Comparison of ENCODE assay signal across 34 mouse cellular contexts in genomic region chr11:121051793-121052192, GRCm38 (mm10). TPM values are rescaled to one million over a fixed set of nuclear protein-coding genes. Genes with fewer than 3 reads are reported as not detected.
DNase-seq lines count a peak whose midpoint lies in the region; ATAC-seq and TF ChIP-seq lines count a peak whose summit lies in the region.
"Had no signal": no experiment of that assay in that cellular context is flagged by ENCODE, and none has a peak within 500 bp of the region (broad histone marks: within the 10 kb centered on the region; RNA-seq: fewer than 3 reads in every experiment).

No protein-coding gene starts in this region.

- TF ChIP-seq CTCF in lung, embryonic 14.5 days (IDR thresholded peaks at IDR 0.05; ENCODE audit: low read depth): no peak

- no peaks in the 10 kb centered on the region for H3K27me3 ChIP-seq in lung, embryonic 14.5 days (ENCODE audit: insufficient read depth, low read length)
- H3K27me3 ChIP-seq in intestine, embryonic 16.5 days (replicated peaks; ENCODE audit: control insufficient read depth, insufficient read depth, low read length): no peaks in the 10 kb centered on the region
- H3K27me3 ChIP-seq: limb, embryonic 12.5 days; liver, embryonic 15.5 days; midbrain, embryonic 13.5 days had no signal

- no peaks in the 10 kb centered on the region for H3K4me1 ChIP-seq in lung, embryonic 14.5 days (ENCODE audit: insufficient read depth)
- peaks cover 10% of the 10 kb centered on the region for H3K4me1 ChIP-seq in intestine, embryonic 16.5 days (ENCODE audit: control insufficient read depth, insufficient read depth, low read length)
- H3K4me1 ChIP-seq: forebrain, embryonic 12.5 days; hindbrain, embryonic 13.5 days; limb, embryonic 12.5 days; midbrain, embryonic 13.5 days had no signal

- no peaks in the 10 kb centered on the region for H3K9me3 ChIP-seq in lung, embryonic 14.5 days (ENCODE audit: low read depth, low read length)
- H3K9me3 ChIP-seq in intestine, embryonic 16.5 days (ENCODE audit: control insufficient read depth, low read length): no peaks in the 10 kb centered on the region
- H3K9me3 ChIP-seq: forebrain, embryonic 12.5 days; heart, embryonic 15.5 days; hindbrain, embryonic 13.5 days; kidney, embryonic 15.5 days; limb, embryonic 12.5 days; liver, embryonic 15.5 days; midbrain, embryonic 13.5 days had no signal

- H3K9ac ChIP-seq in lung, embryonic 14.5 days: no peak overlapping the region
- no peak overlapping the region for H3K9ac ChIP-seq in intestine, embryonic 16.5 days (ENCODE audit: low read depth, low read length)
- H3K9ac ChIP-seq: forebrain, embryonic 12.5 days; heart, embryonic 15.5 days; hindbrain, embryonic 13.5 days; kidney, embryonic 15.5 days; limb, embryonic 12.5 days; liver, embryonic 15.5 days; midbrain, embryonic 13.5 days had no signal

- H3K36me3 ChIP-seq in lung, embryonic 14.5 days (ENCODE audit: insufficient read depth): no peaks in the 10 kb centered on the region
- H3K36me3 ChIP-seq in intestine, embryonic 16.5 days (ENCODE audit: control insufficient read depth, insufficient read depth, low read length): no peaks in the 10 kb centered on the region
- H3K36me3 ChIP-seq: forebrain, embryonic 12.5 days; heart, embryonic 15.5 days; hindbrain, embryonic 13.5 days; kidney, embryonic 15.5 days; limb, embryonic 12.5 days; liver, embryonic 15.5 days; midbrain, embryonic 13.5 days had no signal

- H3K27ac ChIP-seq in lung, embryonic 14.5 days (ENCODE audit: low read depth): no peak overlapping the region
- H3K27ac ChIP-seq in intestine, embryonic 16.5 days (ENCODE audit: low read length): peak overlapping the region; percentile 14; the same call in 1 of the 2 replicates
- H3K27ac ChIP-seq: forebrain, embryonic 12.5 days; heart, adult 2 months; heart, embryonic 15.5 days; hindbrain, embryonic 13.5 days; kidney, embryonic 15.5 days; limb, embryonic 12.5 days; liver, embryonic 15.5 days; macrophage; midbrain, embryonic 13.5 days had no signal

- WGBS in lung, embryonic 14.5 days: 51% methylated on average over 1 of the region's 1 CpGs
- WGBS in intestine, embryonic 16.5 days: 47% methylated on average over 1 of the region's 1 CpGs

- peak; percentile 10 for DNase-seq in heart, adult 8-10 months (ENCODE audit: low spot score)
- no peak for DNase-seq in heart, adult 9 months (ENCODE audit: low spot score in 2 of 2)
- peak; percentile 22 for DNase-seq in lung, embryonic 14.5 days
- DNase-seq in lung, postnatal 25 days (ENCODE audit: low spot score): no peak
- peak; percentile 30 for DNase-seq in MN1 (ENCODE audit: low spot score)
- no peak for DNase-seq in cerebellum, adult 11 months
- DNase-seq in urinary bladder, postnatal 10 days (ENCODE audit: low spot score): no peak
- DNase-seq: adrenal gland, postnatal 25 days; cerebellum, adult 2 months; cerebellum, postnatal 14 days; gastrocnemius, postnatal 36 days; heart, adult 2 months; heart, postnatal 36 days; layer of hippocampus, adult 9-11 months; spleen, adult 18-20 months; thymus, postnatal 4 days had no signal

- H3K4me2 ChIP-seq in lung, embryonic 14.5 days: no peak overlapping the region
- no peak overlapping the region for H3K4me2 ChIP-seq in intestine, embryonic 16.5 days (ENCODE audit: low read depth, low read length)
- H3K4me2 ChIP-seq: forebrain, embryonic 12.5 days; heart, embryonic 15.5 days; hindbrain, embryonic 13.5 days; kidney, embryonic 15.5 days; limb, embryonic 12.5 days; liver, embryonic 15.5 days; midbrain, embryonic 13.5 days had no signal

- no peak for ATAC-seq in lung, embryonic 14.5 days (ENCODE audit: insufficient read depth)
- no peak for ATAC-seq in intestine, embryonic 16.5 days
- ATAC-seq: CD4-positive, CD25-positive, alpha-beta regulatory T cell, adult 4 months; midbrain, embryonic 13.5 days had no signal

- no peak overlapping the region for H3K4me3 ChIP-seq in lung, embryonic 14.5 days (ENCODE audit: low read depth, low read length)
- no peak overlapping the region for H3K4me3 ChIP-seq in intestine, embryonic 16.5 days (ENCODE audit: low read length)
- H3K4me3 ChIP-seq: erythroblast, embryonic 14.5 days; forebrain, embryonic 12.5 days; heart, adult 2 months; heart, embryonic 15.5 days; hindbrain, embryonic 13.5 days; kidney, embryonic 15.5 days; limb, embryonic 12.5 days; liver, embryonic 15.5 days; midbrain, embryonic 13.5 days had no signal

RNA-seq across cellular contexts. Expression of gene Sectm1b, which starts 11.6 kb away (rescaled TPM):
- not detected for total RNA-seq in heart, adult 8-10 months (2022)
- polyA plus RNA-seq in lung, embryonic 14.5 days (2014; fragmentation: Nextera tagmentation; extraction: Ambion mirVana): not detected in 2 replicates
- polyA plus RNA-seq in intestine, embryonic 16.5 days (2015; fragmentation: Nextera tagmentation; extraction: Ambion mirVana): 0.93 and 2.6 TPM in 2 replicates
- total RNA-seq: adrenal gland, postnatal 25 days; gastrocnemius, postnatal 36 days; heart, adult 2 months; heart, postnatal 36 days; left cerebral cortex, postnatal 10 days; liver, adult 2 months; megakaryocyte-erythroid progenitor cell, adult 5-6 weeks had no signal
- polyA plus RNA-seq: brain, embryonic 14.5 days; CD4-positive, CD25-positive, alpha-beta regulatory T cell, adult 4 months; cerebellum, adult 2 months; cortical plate, adult 2 months; erythroblast, embryonic 14.5 days; forebrain, embryonic 12.5 days; heart, adult 2 months; heart, embryonic 15.5 days; hindbrain, embryonic 13.5 days; limb, embryonic 12.5 days; macrophage; midbrain, embryonic 13.5 days; neural tube, embryonic 14.5 days; testis, adult 2 months had no signal

RNA-seq across cellular contexts. Expression of gene Cd7, which starts 12.6 kb away (rescaled TPM):
- total RNA-seq in heart, adult 8-10 months (2022): under 1 TPM in 2 of 4 experiments, not detected in 2; 0.37 to 0.49 TPM
- polyA plus RNA-seq in lung, embryonic 14.5 days (2014; fragmentation: Nextera tagmentation; extraction: Ambion mirVana): 0.26 TPM in 1 of 2 replicates, not detected in the other
- 6.7 and 7.9 TPM in 2 replicates for polyA plus RNA-seq in intestine, embryonic 16.5 days (2015; fragmentation: Nextera tagmentation; extraction: Ambion mirVana)
- total RNA-seq: adrenal gland, postnatal 25 days; gastrocnemius, postnatal 36 days; left cerebral cortex, postnatal 10 days had no signal
- polyA plus RNA-seq: erythroblast, embryonic 14.5 days; forebrain, embryonic 12.5 days; hindbrain, embryonic 13.5 days; limb, embryonic 12.5 days; neural tube, embryonic 14.5 days had no signal

RNA-seq across cellular contexts. Expression of gene Sectm1a, which starts 29.2 kb away (rescaled TPM):
- not detected for total RNA-seq in heart, adult 8-10 months (2022)
- polyA plus RNA-seq in lung, embryonic 14.5 days (2014; fragmentation: Nextera tagmentation; extraction: Ambion mirVana): 0.30 TPM in 1 of 2 replicates, not detected in the other
- 7.0 and 10.4 TPM in 2 replicates for polyA plus RNA-seq in intestine, embryonic 16.5 days (2015; fragmentation: Nextera tagmentation; extraction: Ambion mirVana)
- total RNA-seq: adrenal gland, postnatal 25 days; gastrocnemius, postnatal 36 days; heart, adult 2 months; heart, postnatal 36 days; left cerebral cortex, postnatal 10 days; megakaryocyte-erythroid progenitor cell, adult 5-6 weeks had no signal
- polyA plus RNA-seq: brain, embryonic 14.5 days; CD4-positive, CD25-positive, alpha-beta regulatory T cell, adult 4 months; cerebellum, adult 2 months; cortical plate, adult 2 months; erythroblast, embryonic 14.5 days; forebrain, embryonic 12.5 days; heart, adult 2 months; heart, embryonic 15.5 days; hindbrain, embryonic 13.5 days; limb, embryonic 12.5 days; macrophage; midbrain, embryonic 13.5 days; neural tube, embryonic 14.5 days had no signal

Comparison
In these comparisons a context has a peak if more than half of its experiments do, and no peak if none do; other contexts are left out.
1. DNase-seq: peak in heart, adult 8-10 months (single experiment), lung, embryonic 14.5 days (single experiment) and MN1 (single experiment); none in heart, adult 9 months (0 of 2), lung, postnatal 25 days (single experiment), cerebellum, adult 11 months (single experiment) and urinary bladder, postnatal 10 days (single experiment).